Mouse (Mus musculus) right cerebral cortex, postnatal 10 days (tissue): ENCODE data around the gene Lactbl1.

ENCODE experiments used
- DNase-seq, 2 experiments: peaks; one replicate each; pipeline ENCODE4 v3.0.0; 2021; ENCODE audit warnings: low spot score in 2 of 2

Gene Lactbl1

DNA sequence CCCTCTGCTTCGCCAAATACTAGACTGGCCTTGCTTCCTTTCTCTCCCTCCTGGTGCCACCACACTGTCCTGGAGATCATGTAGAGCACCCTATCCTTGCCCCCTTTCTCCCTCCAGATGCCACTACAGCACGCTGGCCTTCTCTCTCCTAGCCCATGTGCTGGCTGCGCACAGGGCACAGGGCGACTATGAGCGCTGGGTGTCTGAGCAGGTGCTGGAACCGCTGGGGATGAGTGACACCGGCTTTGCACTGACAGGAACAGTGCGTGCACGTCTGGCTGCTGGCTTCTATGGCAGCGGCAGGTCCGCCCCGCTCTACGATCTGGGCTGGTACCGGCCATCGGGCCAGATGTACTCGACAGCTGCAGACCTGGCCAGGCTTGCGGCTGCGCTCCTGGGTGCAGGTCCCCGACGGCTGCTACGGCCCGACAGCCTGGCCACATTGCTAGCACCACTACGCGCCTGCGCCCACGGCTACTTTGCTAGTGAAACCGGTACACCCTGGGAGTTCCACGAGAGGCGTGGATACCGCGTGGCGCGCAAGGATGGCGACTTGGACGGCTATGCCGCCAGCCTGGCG, 14.7 kb downstream of the Lactbl1 start:
- no peak for DNase-seq

DNA sequence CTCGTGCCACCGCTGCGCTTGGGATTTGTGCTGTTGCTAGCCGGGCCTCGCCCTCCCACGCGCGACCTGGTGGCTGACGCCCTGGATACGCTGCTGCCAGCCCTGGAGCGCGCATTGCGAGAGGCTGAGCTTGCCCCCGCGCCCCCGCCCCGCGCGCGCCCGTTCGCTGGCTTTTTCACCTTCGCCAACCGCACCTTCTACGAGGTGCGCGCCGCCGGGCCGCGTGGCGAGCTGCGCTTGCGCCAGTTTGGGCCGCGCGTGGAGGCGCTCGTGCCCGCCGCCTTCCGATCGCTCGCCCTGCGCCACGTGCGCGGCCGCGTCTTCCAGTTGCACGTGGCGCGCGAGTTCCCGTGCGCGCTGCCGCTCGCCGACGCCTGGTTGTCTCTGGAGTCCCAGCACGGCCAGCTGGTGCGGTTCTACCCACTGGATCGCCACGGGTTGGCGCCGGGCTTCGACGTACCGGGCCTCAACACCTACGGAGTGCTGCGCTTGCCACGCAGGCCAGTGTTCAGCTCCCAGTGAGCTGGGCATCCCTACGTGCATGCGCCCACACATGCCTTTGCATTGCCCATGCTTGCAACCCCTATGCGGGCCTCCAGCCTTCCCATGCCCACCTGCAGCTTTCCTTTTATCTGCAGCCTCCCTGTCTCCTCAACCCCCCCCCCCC, 15.3 kb downstream of the Lactbl1 start:
- peak; percentile 89 to 90 for DNase-seq

DNA sequence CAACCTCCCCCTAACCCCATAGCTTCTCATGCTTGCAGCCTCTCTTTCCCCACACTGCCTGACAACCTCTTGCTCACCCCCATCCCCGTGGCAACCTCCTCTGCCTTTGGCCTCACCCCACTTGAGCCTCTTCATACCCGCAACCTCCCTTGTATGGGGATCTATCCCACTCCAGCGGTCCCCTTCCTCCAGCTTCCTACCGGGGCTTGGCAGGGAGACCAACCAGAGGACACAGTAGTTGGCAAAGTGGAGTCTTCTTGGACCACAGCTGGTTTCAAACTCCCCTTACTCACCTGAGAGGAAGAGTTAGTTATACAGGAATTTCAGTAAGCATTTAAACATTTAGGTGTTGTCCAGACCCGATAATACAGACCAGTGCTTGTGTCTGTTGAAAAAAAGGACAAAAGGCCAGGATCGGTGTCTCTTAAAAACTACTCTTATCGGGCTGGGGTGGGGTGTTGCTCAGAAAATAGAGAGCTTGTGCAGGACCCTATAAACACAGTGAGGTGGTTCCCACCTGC, 15.9 kb downstream of the Lactbl1 start:
- no peak for DNase-seq

DNA sequence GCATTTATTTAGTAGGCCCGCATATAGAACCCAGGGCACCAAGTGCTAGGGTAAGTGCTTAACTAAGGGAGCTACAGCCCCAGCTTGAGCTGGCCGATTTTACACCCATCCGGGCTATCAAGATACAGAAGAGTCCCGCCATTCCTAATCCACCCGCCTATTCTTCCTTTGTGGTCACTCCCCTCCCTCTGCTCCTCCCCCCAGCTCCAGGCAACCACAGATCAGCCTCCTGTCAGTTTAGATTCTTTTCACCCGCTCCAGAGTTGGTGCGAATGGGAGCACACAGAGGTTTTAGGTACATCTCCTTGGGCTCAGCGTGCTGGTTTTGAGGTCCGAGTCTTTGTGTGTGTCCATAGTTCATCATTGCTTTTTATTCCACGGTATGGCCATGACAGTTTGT, 16.5 kb downstream of the Lactbl1 start:
- DNase-seq = no peak

DNA sequence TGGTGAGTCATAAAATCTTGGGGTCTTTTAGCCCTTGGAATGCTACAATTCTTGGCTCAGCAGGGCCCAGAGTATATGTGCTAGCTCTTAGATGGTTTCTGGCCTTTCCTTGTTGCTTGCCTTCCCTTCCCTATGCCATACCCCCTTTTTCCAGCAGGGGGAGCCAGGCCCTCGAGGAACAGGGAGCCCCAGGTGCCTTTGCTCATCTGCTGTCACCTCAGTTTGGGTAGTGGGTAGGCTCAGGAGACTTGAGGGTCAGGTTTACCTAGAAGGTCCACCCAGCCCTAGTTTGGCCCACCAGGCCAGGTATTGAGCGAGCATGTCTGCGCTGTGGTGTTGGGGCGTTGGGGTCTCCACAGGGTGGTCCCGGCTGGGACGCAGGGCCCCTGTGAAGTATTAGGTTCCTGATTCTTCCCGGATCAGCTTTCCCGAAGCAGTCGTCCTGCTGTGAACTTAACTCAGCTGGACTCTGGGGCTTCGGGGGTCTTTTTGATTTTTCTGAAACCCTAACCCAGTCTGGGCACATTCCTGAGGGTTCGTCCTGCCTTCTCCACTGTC, 26.6 kb downstream of the Lactbl1 start:
- DNase-seq = peak; percentile 88 to 92

DNA sequence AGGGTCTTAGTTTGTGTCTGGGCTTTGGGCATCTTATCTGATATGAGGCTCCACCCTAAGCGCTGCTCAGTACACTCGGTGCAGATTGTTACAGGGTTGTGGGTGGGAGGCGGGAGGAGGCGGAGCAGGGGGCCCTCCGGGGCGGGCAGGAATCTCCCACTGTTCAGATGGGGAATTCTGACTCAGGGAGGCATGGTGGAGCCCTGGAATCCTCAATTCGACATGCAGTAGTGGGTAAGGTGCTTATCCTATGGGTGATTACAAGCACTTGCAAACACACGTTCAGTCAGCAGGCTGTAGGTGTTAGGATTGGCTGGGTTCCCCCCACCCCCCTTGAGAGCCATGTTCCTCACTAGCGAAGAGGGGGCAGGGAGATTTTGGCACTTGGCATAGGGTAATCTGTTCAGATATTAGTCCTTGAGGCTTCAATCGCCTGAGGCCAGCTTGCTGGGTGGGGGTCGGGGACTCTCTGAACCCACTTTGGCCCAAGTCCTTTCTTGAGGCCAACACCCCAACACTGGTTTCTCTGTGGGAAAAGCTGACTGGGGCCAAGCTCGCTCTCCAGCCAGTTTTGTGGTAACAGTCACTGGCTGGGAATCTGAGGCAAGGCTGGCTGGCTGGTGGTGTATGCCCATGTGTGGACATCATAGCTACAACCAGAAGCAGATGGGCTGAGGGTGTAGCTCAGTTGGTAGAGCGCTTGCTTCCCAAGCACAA, 27.2 kb downstream of the Lactbl1 start:
- peak; percentile 53 to 60 for DNase-seq

DNA sequence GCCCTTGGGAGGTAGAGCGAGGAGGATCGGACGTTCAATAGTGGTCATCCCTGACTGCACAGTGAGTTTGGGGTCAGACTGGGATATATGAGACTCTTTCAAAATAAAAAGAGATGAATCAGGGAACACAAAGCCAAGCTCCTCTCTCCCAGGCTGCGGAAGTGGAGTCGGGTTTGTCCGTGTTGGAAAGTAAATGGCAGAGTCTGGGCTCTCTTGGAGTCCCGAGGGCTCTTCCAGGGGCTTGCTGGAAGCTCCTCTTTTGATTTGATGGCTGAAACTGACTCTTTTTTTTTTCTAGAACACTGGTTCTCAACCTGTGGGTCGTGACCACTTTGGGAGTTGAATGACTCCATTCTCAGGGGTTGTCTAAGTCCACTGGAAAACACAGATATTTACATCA, 27.8 kb downstream of the Lactbl1 start:
- DNase-seq = no peak

DNA sequence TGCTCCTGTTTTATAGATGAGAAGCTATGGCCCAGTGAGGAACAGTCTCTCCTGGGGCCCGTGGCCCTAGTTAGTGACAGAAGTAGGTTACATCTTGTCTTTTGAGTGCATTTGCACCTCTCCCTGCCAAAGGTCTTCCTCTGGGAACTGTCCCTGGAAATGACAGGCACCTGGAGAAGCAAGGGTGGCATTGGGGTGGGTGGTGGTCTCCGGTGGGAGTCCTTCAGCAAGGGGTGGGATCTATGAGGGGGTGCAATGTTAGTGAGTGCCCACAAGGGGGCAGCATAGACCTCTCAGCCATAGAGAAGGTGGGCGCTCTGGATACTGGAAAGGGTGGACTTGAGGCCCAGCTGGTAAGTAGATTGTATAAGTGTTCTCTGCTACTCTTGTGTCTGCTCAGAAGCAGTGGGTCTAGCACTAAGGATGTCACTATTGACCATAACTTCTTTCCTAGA, 29.0 kb downstream of the Lactbl1 start:
- DNase-seq = peak; percentile 60 to 61

DNA sequence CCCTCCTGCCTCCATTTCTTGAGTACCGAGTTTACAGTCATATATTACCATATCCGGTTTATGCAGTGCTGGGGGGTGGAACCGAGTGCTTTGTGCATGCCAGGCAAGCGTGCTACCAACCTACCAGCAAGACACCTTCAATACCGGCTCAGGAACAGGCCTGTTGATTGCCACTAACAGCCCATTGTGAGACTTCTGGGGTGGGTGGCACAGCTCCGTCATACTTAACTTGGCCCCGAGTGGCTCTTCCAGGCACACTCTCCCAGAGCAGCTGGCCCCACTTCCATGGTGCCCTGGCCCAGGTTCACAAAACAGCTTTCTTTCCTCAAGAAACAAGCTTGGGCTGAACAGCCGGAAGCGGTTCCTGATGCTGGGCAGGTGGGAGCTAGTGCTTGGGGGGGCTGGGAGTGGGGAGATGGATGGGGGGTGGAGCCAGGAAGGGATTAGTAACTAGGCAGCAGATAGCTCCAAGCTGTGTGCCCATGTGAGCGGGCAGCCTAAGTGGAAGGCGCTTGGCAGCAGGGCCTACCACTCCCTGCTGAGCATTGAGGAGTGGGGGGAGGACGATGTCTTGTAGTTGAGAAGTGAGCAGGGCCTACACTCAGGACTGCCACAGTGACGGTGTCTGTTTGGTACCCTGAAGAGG, 29.6 kb downstream of the Lactbl1 start:
- DNase-seq = peak; percentile 73 to 84

DNA sequence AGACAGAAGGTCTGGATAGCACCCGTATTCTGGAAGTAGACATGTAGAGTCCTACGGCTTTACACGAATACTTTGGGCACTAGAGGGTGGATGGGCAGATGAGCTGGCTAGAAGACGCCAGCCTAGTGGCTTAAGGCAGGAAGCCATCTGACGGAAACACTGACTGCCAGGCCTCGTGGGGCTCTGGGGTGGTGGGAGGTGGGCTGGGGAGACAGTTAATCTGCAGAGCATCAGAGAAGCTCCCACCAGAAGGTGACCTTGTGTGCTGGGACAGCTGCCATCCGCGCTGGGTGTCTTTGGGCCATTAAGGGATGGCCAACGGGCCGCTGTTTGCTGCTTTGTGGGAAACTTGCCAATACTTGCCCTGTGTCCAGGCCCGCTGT, 30.1 kb downstream of the Lactbl1 start:
- DNase-seq = peak in 1 of 2 experiments; percentile 55

DNA sequence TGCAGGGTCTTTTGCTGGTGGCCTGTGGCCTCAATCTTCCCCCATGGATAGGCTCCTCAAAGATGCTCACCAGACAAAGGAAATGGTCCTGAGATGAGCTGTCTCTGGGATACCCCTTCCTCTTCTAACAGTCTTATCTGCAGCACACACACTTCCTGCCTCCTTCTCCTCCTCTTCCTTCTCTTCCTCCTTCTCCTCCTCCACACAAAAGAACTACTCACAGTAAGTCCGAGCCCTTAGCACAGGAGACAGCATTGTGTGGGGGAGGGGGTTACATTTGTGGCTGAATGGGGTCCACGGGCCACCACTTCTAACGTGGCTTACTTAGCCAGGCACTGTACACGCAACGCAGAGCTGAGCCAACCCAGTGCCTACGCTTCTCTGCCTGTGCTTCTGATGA, 30.6 kb downstream of the Lactbl1 start:
- no peak for DNase-seq

DNA sequence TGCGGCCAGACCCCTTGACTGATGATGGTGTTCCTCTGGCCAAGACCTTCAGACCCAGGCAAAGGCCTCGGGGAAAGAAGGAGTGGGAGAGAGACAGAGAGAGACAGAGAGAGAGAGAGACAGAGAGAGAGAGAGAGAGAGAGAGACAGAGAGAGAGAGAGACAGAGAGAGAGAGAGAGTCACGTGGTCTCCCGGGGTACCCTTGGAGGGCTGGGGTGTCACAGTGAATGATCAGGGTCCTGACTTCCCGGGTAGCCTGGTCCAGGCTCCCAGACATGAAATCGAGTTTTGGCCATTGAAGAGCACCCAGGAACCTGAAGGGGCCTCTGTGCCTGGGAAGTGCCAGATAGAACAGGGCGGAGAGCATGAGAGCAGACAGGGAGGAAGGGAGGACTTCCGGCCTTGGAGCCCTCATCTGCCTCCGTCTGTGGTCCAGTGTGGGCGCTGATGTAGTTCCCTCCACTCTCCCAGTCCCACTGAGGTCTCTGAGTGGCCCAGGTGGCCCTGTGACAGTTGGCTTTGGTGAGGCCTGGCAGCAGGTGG, 31.3 kb downstream of the Lactbl1 start:
- DNase-seq = no peak

DNA sequence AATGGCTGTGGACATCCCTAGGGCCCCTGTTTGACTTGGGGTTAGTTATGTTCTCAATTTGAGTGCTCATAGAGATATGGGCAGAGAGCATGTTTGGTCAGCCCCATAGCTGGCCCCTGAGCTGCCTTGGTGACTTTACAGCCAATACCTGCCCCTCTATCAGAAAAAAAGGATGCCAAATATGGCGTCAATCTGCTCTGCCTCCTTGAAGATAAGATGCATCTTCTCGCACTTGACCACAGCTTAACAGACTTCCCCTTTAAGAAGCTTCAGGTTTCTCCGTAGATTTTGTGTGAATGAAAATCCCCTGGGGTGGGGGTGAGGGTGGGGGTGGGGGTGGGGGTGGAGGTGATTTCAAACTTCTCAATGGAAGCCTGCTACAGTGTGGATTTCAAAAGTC, 35.5 kb downstream of the Lactbl1 start:
- no peak for DNase-seq

DNA sequence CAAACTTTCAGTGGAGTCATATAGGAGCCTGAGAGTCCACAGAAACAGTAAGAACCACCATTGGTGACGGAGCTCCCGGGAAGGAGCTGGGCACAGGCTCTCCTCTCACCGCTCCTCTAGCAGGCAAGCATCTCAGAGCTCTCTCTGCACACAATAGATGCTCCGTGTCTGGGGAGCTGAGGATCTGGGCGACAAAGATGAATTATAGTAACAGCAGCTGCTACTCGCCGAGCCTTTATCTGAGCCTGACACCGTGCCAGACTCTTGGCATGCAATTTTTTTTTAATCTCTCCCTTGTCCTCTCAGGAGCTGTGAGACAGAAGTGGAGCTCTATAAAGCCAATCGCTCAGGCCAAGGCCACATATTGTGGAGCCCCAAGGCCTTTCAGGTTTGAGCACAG, 42.6 kb downstream of the Lactbl1 start:
- DNase-seq = peak; percentile 76 to 84

DNA sequence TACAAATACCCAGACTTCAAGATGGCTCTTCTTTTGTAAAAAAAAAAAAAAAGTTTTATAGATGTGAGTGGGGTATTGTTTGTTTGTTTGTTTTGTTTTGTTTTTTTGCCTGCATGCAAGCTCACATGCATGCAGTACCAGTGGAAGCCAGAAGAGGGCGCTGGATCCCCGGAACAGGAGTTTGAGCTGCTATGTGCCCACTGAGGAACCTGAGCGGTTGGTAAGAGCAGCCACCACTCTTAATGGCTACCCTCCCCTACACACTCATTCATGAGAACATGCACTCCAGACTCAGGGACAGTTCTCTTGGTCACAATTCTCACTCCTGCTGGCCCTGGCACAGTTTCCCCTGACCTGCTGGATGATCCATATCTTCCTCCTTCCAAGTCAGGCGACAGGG, 43.6 kb downstream of the Lactbl1 start:
- DNase-seq = no peak

DNA sequence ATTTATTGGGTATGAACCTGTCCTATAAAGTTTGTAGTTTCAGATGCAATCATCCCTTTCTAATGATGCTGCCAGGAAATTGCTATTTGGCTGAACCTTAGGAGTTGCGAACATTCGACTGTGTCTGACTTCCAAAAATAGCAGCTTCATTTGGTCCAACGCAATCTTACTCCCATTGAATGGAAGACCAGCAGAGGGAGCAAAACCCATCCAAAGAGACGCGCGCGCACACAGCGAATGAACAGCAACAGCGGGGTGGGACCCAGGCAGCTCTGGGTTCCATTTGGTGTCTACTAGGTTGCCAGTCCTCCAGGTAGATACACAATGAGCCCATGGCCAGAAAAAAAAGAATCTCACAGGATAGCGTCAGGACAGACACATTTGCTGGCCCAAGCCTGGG, 45.3 kb downstream of the Lactbl1 start:
- no peak for DNase-seq

DNA sequence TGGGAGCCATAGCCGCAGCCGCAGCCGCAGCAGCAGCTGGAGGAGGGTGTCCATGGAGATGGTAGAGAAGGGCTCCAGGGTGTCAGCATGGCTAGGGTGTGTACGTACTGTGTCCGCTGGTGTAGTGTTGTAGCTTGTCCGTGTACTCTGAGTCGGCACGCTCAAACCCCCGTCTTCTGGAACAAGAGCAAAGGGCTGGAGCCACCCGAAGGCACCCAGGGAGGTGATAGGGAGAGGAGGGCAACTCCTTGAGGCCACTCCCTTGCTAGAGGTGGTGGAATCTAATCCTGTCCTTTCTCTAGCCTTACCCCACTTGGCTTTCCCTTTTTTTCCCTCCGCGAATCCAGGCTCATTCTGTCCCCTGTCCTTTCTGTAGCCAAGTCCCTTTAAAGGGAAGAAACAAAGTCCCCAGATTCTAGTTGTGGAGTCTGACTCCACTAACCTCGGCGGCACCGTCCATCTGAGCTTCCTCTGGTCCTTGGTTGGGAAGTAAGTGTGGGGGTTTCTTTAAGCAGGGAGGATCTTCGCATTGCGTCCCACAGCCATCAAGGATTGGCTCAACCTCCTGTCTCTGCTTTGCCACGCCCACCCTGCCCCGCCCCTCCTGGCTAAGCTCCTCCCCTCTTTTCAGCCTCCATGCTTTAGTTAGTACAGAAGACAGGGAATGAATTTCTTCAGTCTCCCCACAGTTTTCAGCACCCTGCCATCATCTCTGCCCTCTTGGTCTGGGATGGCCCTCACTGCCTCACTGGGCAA, 50.1 kb downstream of the Lactbl1 start:
- no peak for DNase-seq

DNA sequence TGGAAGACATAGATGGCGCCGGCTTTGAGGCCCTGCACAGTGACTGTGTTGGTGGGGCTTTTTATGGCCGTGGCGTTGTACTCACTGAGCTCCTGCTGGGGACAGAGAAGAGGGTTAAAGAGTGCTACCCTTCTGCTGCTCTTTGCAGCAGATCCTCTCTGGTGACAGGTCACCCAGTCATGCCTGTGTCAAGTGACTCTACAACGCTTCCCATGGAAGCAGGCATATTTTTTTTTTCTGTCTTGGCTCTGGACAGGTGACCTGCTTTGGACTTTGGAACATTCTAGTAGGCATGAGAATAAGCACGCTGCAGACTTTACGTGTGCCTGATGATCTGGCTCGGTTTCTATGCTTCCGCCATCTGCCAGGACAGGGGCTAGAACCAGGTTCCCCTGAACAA, 53.0 kb downstream of the Lactbl1 start:
- DNase-seq = no peak

DNA sequence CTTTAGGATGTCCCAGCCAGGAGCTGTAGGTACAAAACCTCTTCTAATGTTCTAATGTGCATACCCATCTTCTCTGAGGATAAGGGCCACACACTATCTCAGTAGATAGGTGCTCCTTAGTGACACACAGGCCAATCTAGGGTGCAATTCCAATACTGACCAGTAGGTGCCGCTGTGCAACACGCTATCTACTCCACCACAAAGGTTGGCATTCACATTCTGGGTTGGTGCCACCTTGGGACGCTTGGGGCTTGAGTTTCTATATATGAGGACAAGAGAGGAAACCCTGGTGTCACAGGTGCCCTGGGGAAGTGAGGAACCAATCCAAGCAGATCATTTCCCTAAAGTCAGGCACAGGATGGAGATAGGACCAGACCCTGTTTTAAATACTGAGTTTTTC, 56.1 kb downstream of the Lactbl1 start:
- DNase-seq = peak; percentile 90 to 93

DNA sequence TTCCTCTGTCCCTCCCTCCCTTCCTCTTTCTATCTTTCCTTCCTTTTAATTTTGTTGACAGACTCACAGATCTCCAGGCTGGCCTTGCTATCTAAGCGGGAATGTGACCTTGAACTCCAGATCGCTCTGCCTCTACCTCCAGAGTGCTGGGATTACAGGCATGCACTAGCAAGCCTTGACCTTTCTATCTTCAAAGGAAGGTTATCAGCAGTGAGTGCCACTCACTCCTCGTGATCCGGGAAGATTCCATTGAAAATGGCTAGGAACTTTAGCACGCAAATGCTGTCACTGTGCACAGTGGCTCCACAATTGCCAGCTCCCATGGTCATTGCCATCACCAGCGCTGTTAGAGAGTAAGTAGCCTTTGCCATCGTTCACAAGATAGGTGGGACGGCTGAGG, 56.8 kb downstream of the Lactbl1 start:
- DNase-seq = no peak

DNA sequence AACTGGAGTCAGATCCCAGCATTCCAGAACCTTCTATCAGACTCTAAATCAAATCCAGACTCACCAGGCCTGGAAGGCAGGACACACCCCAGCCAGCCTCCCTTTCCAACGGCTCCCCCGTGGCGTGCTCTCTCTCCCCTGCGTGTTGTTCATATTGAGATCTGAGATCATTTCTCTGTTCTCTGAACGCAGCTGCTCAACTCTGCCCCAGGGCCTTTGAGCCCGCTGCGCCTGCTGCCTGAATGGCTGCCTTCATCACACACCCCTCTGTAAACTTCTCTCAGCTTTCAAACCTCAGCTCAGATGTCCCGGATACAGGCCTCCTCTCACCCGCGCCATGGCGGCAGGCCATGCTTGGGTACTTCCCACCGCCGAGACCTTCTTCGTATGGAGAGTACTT, 58.2 kb downstream of the Lactbl1 start:
- DNase-seq = no peak
